Mouse (Mus musculus): Measurements from ENCODE around the gene Ptprk. TPM values are rescaled to one million over a fixed set of nuclear protein-coding genes. Genes with fewer than 3 reads are reported as not detected.

The Ptprk gene
- polyA plus RNA-seq, 1 experiment from 2014 or later: 17.3 TPM

GRCm38 (mm10) chr10:28387563-28388222 is 313.1 kb downstream of the Ptprk start:
- H3K4me2 ChIP-seq: no peak overlapping the region
- no peak overlapping the region for H3K27ac ChIP-seq (ENCODE audit: low read depth, low read length)
- H3K4me1 ChIP-seq (ENCODE audit: control insufficient read depth, insufficient read depth, low read length): no peaks in the 10 kb centered on the region
- WGBS: 90% methylated on average over 15 of the region's 15 CpGs
- no peaks in the 10 kb centered on the region for H3K9me3 ChIP-seq (ENCODE audit: control insufficient read depth, low read length)
- ATAC-seq (ENCODE audit: low FRiP score) (no peak), DNase-seq (ENCODE audit: low spot score, missing footprints) (no peak)
- no peak overlapping the region for H3K4me3 ChIP-seq (ENCODE audit: low read depth, low read length)
- H3K36me3 ChIP-seq (ENCODE audit: control insufficient read depth, insufficient read depth, low read length): no peaks in the 10 kb centered on the region
- H3K27me3 ChIP-seq (ENCODE audit: control insufficient read depth, insufficient read depth, low read length): no peaks in the 10 kb centered on the region
- H3K9ac ChIP-seq (ENCODE audit: low read length): no peak overlapping the region

GRCm38 (mm10) chr10:28391168-28391567 is 316.5 kb downstream of the Ptprk start:
- no peaks in the 10 kb centered on the region for H3K36me3 ChIP-seq (ENCODE audit: control insufficient read depth, insufficient read depth, low read length)
- no peaks in the 10 kb centered on the region for H3K9me3 ChIP-seq (ENCODE audit: control insufficient read depth, low read length)
- no peak overlapping the region for H3K4me3 ChIP-seq (ENCODE audit: low read depth, low read length)
- H3K27me3 ChIP-seq (ENCODE audit: control insufficient read depth, insufficient read depth, low read length): no peaks in the 10 kb centered on the region
- WGBS: 89% methylated on average over 5 of the region's 5 CpGs
- no peak overlapping the region for H3K27ac ChIP-seq (ENCODE audit: low read depth, low read length)
- no peak overlapping the region for H3K4me2 ChIP-seq
- no peak overlapping the region for H3K9ac ChIP-seq (ENCODE audit: low read length)
- H3K4me1 ChIP-seq (ENCODE audit: control insufficient read depth, insufficient read depth, low read length): no peaks in the 10 kb centered on the region
- DNase-seq (ENCODE audit: low spot score, missing footprints) (no peak), ATAC-seq (ENCODE audit: low FRiP score) (no peak)

- H3K9ac ChIP-seq (ENCODE audit: low read length): no peak overlapping the region
- H3K9me3 ChIP-seq (ENCODE audit: control insufficient read depth, low read length): no peaks in the 10 kb centered on the region
- WGBS: 75% methylated on average over 2 of the region's 2 CpGs
- H3K4me1 ChIP-seq (ENCODE audit: control insufficient read depth, insufficient read depth, low read length): no peaks in the 10 kb centered on the region
- no peak for DNase-seq (ENCODE audit: low spot score, missing footprints)
- ATAC-seq (ENCODE audit: low FRiP score): no peak
- H3K36me3 ChIP-seq (ENCODE audit: control insufficient read depth, insufficient read depth, low read length): no peaks in the 10 kb centered on the region
- no peaks in the 10 kb centered on the region for H3K27me3 ChIP-seq (ENCODE audit: control insufficient read depth, insufficient read depth, low read length)
- H3K4me2 ChIP-seq: no peak overlapping the region
- H3K27ac ChIP-seq (ENCODE audit: low read depth, low read length): no peak overlapping the region
- no peak overlapping the region for H3K4me3 ChIP-seq (ENCODE audit: low read depth, low read length)
These were observed 321.2 kb downstream of the Ptprk start for GRCm38 (mm10) chr10:28395610-28396519.

- ATAC-seq (ENCODE audit: low FRiP score) (no peak), DNase-seq (ENCODE audit: low spot score, missing footprints) (no peak)
- 93% methylated on average over 1 of the region's 1 CpGs for WGBS
- Histone ChIP-seq H3K27ac (ENCODE audit: low read depth, low read length) (no peak overlapping the region), H3K36me3 (ENCODE audit: control insufficient read depth, insufficient read depth, low read length) (no peaks in the 10 kb centered on the region), H3K9me3 (ENCODE audit: control insufficient read depth, low read length) (no peaks in the 10 kb centered on the region), H3K4me2 (no peak overlapping the region), H3K4me3 (ENCODE audit: low read depth, low read length) (no peak overlapping the region), H3K27me3 (ENCODE audit: control insufficient read depth, insufficient read depth, low read length) (no peaks in the 10 kb centered on the region), H3K4me1 (ENCODE audit: control insufficient read depth, insufficient read depth, low read length) (no peaks in the 10 kb centered on the region), H3K9ac (ENCODE audit: low read length) (no peak overlapping the region)
These were observed 321.9 kb downstream of the Ptprk start for GRCm38 (mm10) chr10:28396520-28396915.

GRCm38 (mm10) chr10:28401796-28402195 is 327.2 kb downstream of the Ptprk start:
- H3K4me3 ChIP-seq (ENCODE audit: low read depth, low read length): no peak overlapping the region
- no peaks in the 10 kb centered on the region for H3K4me1 ChIP-seq (ENCODE audit: control insufficient read depth, insufficient read depth, low read length)
- no peak overlapping the region for H3K4me2 ChIP-seq
- H3K36me3 ChIP-seq (ENCODE audit: control insufficient read depth, insufficient read depth, low read length): no peaks in the 10 kb centered on the region
- ATAC-seq (ENCODE audit: low FRiP score) (no peak), DNase-seq (ENCODE audit: low spot score, missing footprints) (no peak)
- H3K9ac ChIP-seq (ENCODE audit: low read length): no peak overlapping the region
- H3K9me3 ChIP-seq (ENCODE audit: control insufficient read depth, low read length): no peaks in the 10 kb centered on the region
- no peaks in the 10 kb centered on the region for H3K27me3 ChIP-seq (ENCODE audit: control insufficient read depth, insufficient read depth, low read length)
- H3K27ac ChIP-seq (ENCODE audit: low read depth, low read length): no peak overlapping the region

GRCm38 (mm10) chr10:28408980-28409379 is 334.4 kb downstream of the Ptprk start:
- DNase-seq (ENCODE audit: low spot score, missing footprints) (no peak), ATAC-seq (ENCODE audit: low FRiP score) (no peak)
- Histone ChIP-seq H3K27ac (ENCODE audit: low read depth, low read length) (no peak overlapping the region), H3K27me3 (ENCODE audit: control insufficient read depth, insufficient read depth, low read length) (no peaks in the 10 kb centered on the region), H3K4me1 (ENCODE audit: control insufficient read depth, insufficient read depth, low read length) (no peaks in the 10 kb centered on the region), H3K36me3 (ENCODE audit: control insufficient read depth, insufficient read depth, low read length) (no peaks in the 10 kb centered on the region), H3K9me3 (ENCODE audit: control insufficient read depth, low read length) (no peaks in the 10 kb centered on the region), H3K4me2 (no peak overlapping the region), H3K9ac (ENCODE audit: low read length) (no peak overlapping the region), H3K4me3 (ENCODE audit: low read depth, low read length) (no peak overlapping the region)
- 85% methylated on average over 2 of the region's 2 CpGs for WGBS

- no peak overlapping the region for H3K4me2 ChIP-seq
- WGBS: 56% methylated on average over 4 of the region's 4 CpGs
- H3K4me1 ChIP-seq (ENCODE audit: control insufficient read depth, insufficient read depth, low read length): no peaks in the 10 kb centered on the region
- no peaks in the 10 kb centered on the region for H3K36me3 ChIP-seq (ENCODE audit: control insufficient read depth, insufficient read depth, low read length)
- H3K27me3 ChIP-seq (ENCODE audit: control insufficient read depth, insufficient read depth, low read length): no peaks in the 10 kb centered on the region
- H3K4me3 ChIP-seq (ENCODE audit: low read depth, low read length): no peak overlapping the region
- ATAC-seq (ENCODE audit: low FRiP score): peak; percentile 82
- DNase-seq (ENCODE audit: low spot score, missing footprints): no peak
- H3K9ac ChIP-seq (ENCODE audit: low read length): no peak overlapping the region
- H3K27ac ChIP-seq (ENCODE audit: low read depth, low read length): no peak overlapping the region
- H3K9me3 ChIP-seq (ENCODE audit: control insufficient read depth, low read length): no peaks in the 10 kb centered on the region
These were observed 340.2 kb downstream of the Ptprk start for GRCm38 (mm10) chr10:28414823-28415222.

GRCm38 (mm10) chr10:28422622-28423021 is 348.0 kb downstream of the Ptprk start:
- DNase-seq (ENCODE audit: low spot score, missing footprints) (no peak), ATAC-seq (ENCODE audit: low FRiP score) (no peak)
- WGBS: 55% methylated on average over 3 of the region's 3 CpGs
- Histone ChIP-seq H3K9me3 (ENCODE audit: control insufficient read depth, low read length) (no peaks in the 10 kb centered on the region), H3K27ac (ENCODE audit: low read depth, low read length) (no peak overlapping the region), H3K36me3 (ENCODE audit: control insufficient read depth, insufficient read depth, low read length) (no peaks in the 10 kb centered on the region), H3K4me2 (no peak overlapping the region), H3K4me3 (ENCODE audit: low read depth, low read length) (no peak overlapping the region), H3K27me3 (ENCODE audit: control insufficient read depth, insufficient read depth, low read length) (no peaks in the 10 kb centered on the region), H3K4me1 (ENCODE audit: control insufficient read depth, insufficient read depth, low read length) (no peaks in the 10 kb centered on the region), H3K9ac (ENCODE audit: low read length) (no peak overlapping the region)

- Histone ChIP-seq H3K4me3 (ENCODE audit: low read depth, low read length) (no peak overlapping the region), H3K27me3 (ENCODE audit: control insufficient read depth, insufficient read depth, low read length) (no peaks in the 10 kb centered on the region), H3K4me1 (ENCODE audit: control insufficient read depth, insufficient read depth, low read length) (no peaks in the 10 kb centered on the region), H3K9ac (ENCODE audit: low read length) (no peak overlapping the region), H3K4me2 (no peak overlapping the region), H3K9me3 (ENCODE audit: control insufficient read depth, low read length) (no peaks in the 10 kb centered on the region), H3K36me3 (ENCODE audit: control insufficient read depth, insufficient read depth, low read length) (no peaks in the 10 kb centered on the region), H3K27ac (ENCODE audit: low read depth, low read length) (no peak overlapping the region)
- ATAC-seq (ENCODE audit: low FRiP score): no peak
- no peak for DNase-seq (ENCODE audit: low spot score, missing footprints)
These were observed 350.8 kb downstream of the Ptprk start for GRCm38 (mm10) chr10:28425371-28425770.
